Mouse (Mus musculus): Measurements from ENCODE around the gene Rundc3a. TPM values are rescaled to one million over a fixed set of nuclear protein-coding genes. Genes with fewer than 3 reads are reported as not detected.

Gene Rundc3a
- total RNA-seq, 2 experiments from 2014 or later, result 59.3 to 61.2 TPM

- DNase-seq (ENCODE audit: low spot score in 2 of 2), result no peak
Measured at GRCm38 (mm10) chr11:102392441-102393237, 564 bp upstream of the Rundc3a start.

GRCm38 (mm10) chr11:102393719-102394420 is 667 bp downstream of the Rundc3a start:
- no peak for DNase-seq (ENCODE audit: low spot score in 2 of 2)

- DNase-seq (ENCODE audit: low spot score in 2 of 2), result no peak
Measured at GRCm38 (mm10) chr11:102394421-102395124, 1.4 kb downstream of the Rundc3a start.

- DNase-seq (ENCODE audit: low spot score in 2 of 2), result no peak
Measured at GRCm38 (mm10) chr11:102395250-102395649, 2.0 kb downstream of the Rundc3a start.

GRCm38 (mm10) chr11:102396263-102396662 is 3.1 kb downstream of the Rundc3a start:
- DNase-seq (ENCODE audit: low spot score in 2 of 2), result no peak

GRCm38 (mm10) chr11:102396671-102397141 is 3.5 kb downstream of the Rundc3a start:
- DNase-seq (ENCODE audit: low spot score in 2 of 2), result no peak

- DNase-seq (ENCODE audit: low spot score in 2 of 2), result no peak
Measured at GRCm38 (mm10) chr11:102398007-102398825, 5.0 kb downstream of the Rundc3a start.

GRCm38 (mm10) chr11:102399107-102399506 is 5.9 kb downstream of the Rundc3a start:
- DNase-seq (ENCODE audit: low spot score in 2 of 2), result no peak

GRCm38 (mm10) chr11:102399610-102400072 is 6.4 kb downstream of the Rundc3a start:
- no peak for DNase-seq (ENCODE audit: low spot score in 2 of 2)

- no peak for DNase-seq (ENCODE audit: low spot score in 2 of 2)
Measured at GRCm38 (mm10) chr11:102400513-102401084, 7.4 kb downstream of the Rundc3a start.

- DNase-seq (ENCODE audit: low spot score in 2 of 2), result no peak
Measured at GRCm38 (mm10) chr11:102401898-102402500, 8.8 kb downstream of the Rundc3a start.

- DNase-seq (ENCODE audit: low spot score in 2 of 2), result no peak
Measured at GRCm38 (mm10) chr11:102403657-102404056, 10.5 kb downstream of the Rundc3a start.

GRCm38 (mm10) chr11:102404161-102405010 is 11.2 kb downstream of the Rundc3a start:
- no peak for DNase-seq (ENCODE audit: low spot score in 2 of 2)

- DNase-seq (ENCODE audit: low spot score in 2 of 2), result no peak
Measured at GRCm38 (mm10) chr11:102405544-102406285, 12.5 kb downstream of the Rundc3a start.

- DNase-seq (ENCODE audit: low spot score in 2 of 2), result no peak
Measured at GRCm38 (mm10) chr11:102406401-102406800, 13.2 kb downstream of the Rundc3a start.

- peak; percentile 90 to 91 for DNase-seq (ENCODE audit: low spot score in 2 of 2)
Measured at GRCm38 (mm10) chr11:102406900-102407833, 14.0 kb downstream of the Rundc3a start.

- no peak for DNase-seq (ENCODE audit: low spot score in 2 of 2)
Measured at GRCm38 (mm10) chr11:102407834-102408215, 14.6 kb downstream of the Rundc3a start, which contains the start of gene Slc25a39. Slc25a39 (minus strand) TSS chr11:102407946.
